Mouse (Mus musculus) granulocyte monocyte progenitor cell, adult 5-6 weeks (primary cell): Measurements from ENCODE around the gene Acap2. TPM values are rescaled to one million over a fixed set of nuclear protein-coding genes. Genes with fewer than 3 reads are reported as not detected.

Experiments
- ATAC-seq: replicated peaks from 2 replicates; pipeline ENCODE4 v1.8.0; 2016; ENCODE audit warnings: mild to moderate bottlenecking, moderate TSS enrichment, inconsistent platforms; ENCODE audit not compliant: poor library complexity, severe bottlenecking
- total RNA-seq, 2 experiments: library from RNA; stranded (forward) in 1 of 2; stranded (reverse) in 1 of 2; fragments of 200-712, 200-1000 nt in 1 of 2; fragments of >200 nt in 1 of 2; fragmentation: Nextera tagmentation in 1 of 2; gene quantifications; 2 replicates each; pipeline ENCODE4 v1.2.3; 2014 to 2017

Acap2 gene
- total RNA-seq, 2 experiments from 2014 or later: 23.9 to 38.1 TPM

GRCm38 (mm10) chr16:31099906-31100305 lies 101.1 kb downstream of the Acap2 start:
- no peak for ATAC-seq

GRCm38 (mm10) chr16:31094036-31094435 lies 107.0 kb downstream of the Acap2 start:
- ATAC-seq: no peak

- ATAC-seq: no peak
These were observed 107.9 kb downstream of the Acap2 start for GRCm38 (mm10) chr16:31093186-31093585.

- no peak for ATAC-seq
These were observed 119.2 kb downstream of the Acap2 start for GRCm38 (mm10) chr16:31081891-31082290.

GRCm38 (mm10) chr16:31081125-31081664 lies 119.8 kb downstream of the Acap2 start, which contains the start of gene Xxylt1:
Gene Xxylt1 (minus strand): TSS chr16:31081432.
- peak; percentile 93 for ATAC-seq

GRCm38 (mm10) chr16:31080573-31081051 lies 120.4 kb downstream of the Acap2 start:
- peak; percentile 38; the same call in 1 of the 2 replicates for ATAC-seq

GRCm38 (mm10) chr16:31077396-31077795 lies 123.6 kb downstream of the Acap2 start:
- no peak for ATAC-seq

- ATAC-seq: no peak
These were observed 124.6 kb downstream of the Acap2 start for GRCm38 (mm10) chr16:31076436-31076835.

- peak; percentile 51 for ATAC-seq
These were observed 126.6 kb downstream of the Acap2 start for GRCm38 (mm10) chr16:31074324-31074908.

GRCm38 (mm10) chr16:31071731-31072130 lies 129.3 kb downstream of the Acap2 start:
- no peak for ATAC-seq

- peak; percentile 52 for ATAC-seq
These were observed 130.5 kb downstream of the Acap2 start for GRCm38 (mm10) chr16:31070358-31071133.

- peak; percentile 15; the same call in 1 of the 2 replicates for ATAC-seq
These were observed 131.6 kb downstream of the Acap2 start for GRCm38 (mm10) chr16:31069211-31070166.

- no peak for ATAC-seq
These were observed 132.8 kb downstream of the Acap2 start for GRCm38 (mm10) chr16:31068280-31068679.

- peak; percentile 47 for ATAC-seq
These were observed 134.5 kb downstream of the Acap2 start for GRCm38 (mm10) chr16:31066344-31067098.

GRCm38 (mm10) chr16:31064782-31065181 lies 136.3 kb downstream of the Acap2 start:
- peak; percentile 28; the same call in 1 of the 2 replicates for ATAC-seq

GRCm38 (mm10) chr16:31062918-31063317 lies 138.1 kb downstream of the Acap2 start:
- ATAC-seq: no peak

GRCm38 (mm10) chr16:31061246-31061880 lies 139.7 kb downstream of the Acap2 start:
- no peak for ATAC-seq

- no peak for ATAC-seq
These were observed 140.3 kb downstream of the Acap2 start for GRCm38 (mm10) chr16:31060714-31061113.

GRCm38 (mm10) chr16:31060226-31060625 lies 140.8 kb downstream of the Acap2 start:
- no peak for ATAC-seq
